Mouse (Mus musculus): ENCODE data around the gene Fndc10. TPM values are rescaled to one million over a fixed set of nuclear protein-coding genes. Genes with fewer than 3 reads are reported as not detected.
A peak's percentile ranks its signal among the peaks of the same experiment; 100 is the strongest.

The Fndc10 gene
- total and polyA plus RNA-seq, 2 experiments from 2014 or later = 24.3 to 46.4 TPM

DNA sequence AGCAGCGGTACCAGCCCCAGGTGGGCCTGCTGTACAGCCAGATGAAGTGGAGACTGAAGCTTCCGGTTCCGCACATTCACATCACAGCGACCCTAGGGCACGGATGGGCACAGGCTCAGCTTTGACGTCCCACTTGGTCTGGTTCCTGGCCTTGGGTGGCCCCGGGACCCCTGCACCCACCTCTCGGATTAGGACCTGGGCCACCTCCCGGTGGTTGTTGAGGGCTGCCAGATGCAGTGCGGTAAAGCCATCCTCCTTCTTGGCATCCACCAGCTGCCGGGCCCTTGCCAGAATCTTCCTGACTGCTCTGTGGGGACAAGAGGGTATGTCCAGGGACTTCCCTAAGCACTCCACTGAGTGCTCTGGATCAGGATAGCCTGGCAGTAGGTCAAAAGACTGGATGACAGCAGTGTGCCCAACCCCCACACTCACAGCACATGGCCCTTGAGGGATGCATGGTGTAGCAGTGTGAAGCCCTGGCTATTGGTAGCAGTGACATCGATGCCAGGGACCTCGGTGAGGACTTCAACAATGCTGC is 37.9 kb upstream of the Fndc10 start:
- DNase-seq (ENCODE audit: low spot score) = no peak
- H3K9ac ChIP-seq (replicated peaks; ENCODE audit: low read length, poor library complexity, severe bottlenecking) = no peak overlapping the region
- H3K36me3 ChIP-seq (ENCODE audit: insufficient read depth, low read length) = peaks cover 67% of the 10 kb centered on the region
- no peak overlapping the region for H3K4me3 ChIP-seq (ENCODE audit: low read depth, low read length)
- peaks cover 3% of the 10 kb centered on the region; the same call in 1 of the 2 replicates for H3K4me1 ChIP-seq (ENCODE audit: insufficient read depth, low read length)
- no peaks in the 10 kb centered on the region for H3K9me3 ChIP-seq (ENCODE audit: low read length)
- no peak overlapping the region for H3K27ac ChIP-seq (ENCODE audit: low read depth, low read length)
- WGBS = 94% methylated on average over 13 of the region's 13 CpGs
- TF ChIP-seq CTCF (IDR thresholded peaks at IDR 0.05) = no peak
- ATAC-seq (ENCODE audit: low FRiP score) = no peak
- H3K27me3 ChIP-seq (ENCODE audit: insufficient read depth, low read length) = peaks cover 37% of the 10 kb centered on the region
- H3K4me2 ChIP-seq (ENCODE audit: low read depth, low read length, poor library complexity, severe bottlenecking) = no peak overlapping the region

DNA sequence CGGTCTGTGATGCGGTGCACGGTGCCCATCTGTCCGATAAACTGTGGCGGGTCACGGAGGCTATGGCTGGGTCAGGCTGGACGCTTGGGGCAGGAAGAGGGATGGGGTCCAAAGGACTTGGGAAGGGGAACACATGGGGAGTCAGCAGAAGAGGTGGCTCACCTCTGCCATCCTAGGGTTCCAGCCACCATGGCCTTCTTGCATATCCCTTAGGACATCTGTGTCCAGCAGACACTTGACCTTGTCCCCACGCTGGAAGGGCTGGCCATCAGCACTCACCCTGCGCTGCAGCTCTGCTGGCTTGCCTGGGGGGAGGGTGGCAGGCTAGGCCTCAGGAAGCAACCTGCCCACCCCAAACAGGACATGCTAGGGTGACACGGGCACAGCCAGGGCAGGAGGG is 35.2 kb upstream of the Fndc10 start:
- Histone ChIP-seq H3K36me3 (ENCODE audit: insufficient read depth, low read length) (peaks cover 70% of the 10 kb centered on the region), H3K9me3 (ENCODE audit: low read length) (no peaks in the 10 kb centered on the region), H3K27ac (ENCODE audit: low read depth, low read length) (no peak overlapping the region), H3K27me3 (ENCODE audit: insufficient read depth, low read length) (peaks cover 24% of the 10 kb centered on the region), H3K4me1 (ENCODE audit: insufficient read depth, low read length) (no peaks in the 10 kb centered on the region), H3K9ac (replicated peaks; ENCODE audit: low read length, poor library complexity, severe bottlenecking) (no peak overlapping the region), H3K4me2 (ENCODE audit: low read depth, low read length, poor library complexity, severe bottlenecking) (no peak overlapping the region), H3K4me3 (ENCODE audit: low read depth, low read length) (no peak overlapping the region)
- DNase-seq (ENCODE audit: low spot score) (no peak), ATAC-seq (ENCODE audit: low FRiP score) (no peak)
- TF ChIP-seq CTCF (IDR thresholded peaks at IDR 0.05) = no peak
- WGBS = 92% methylated on average over 10 of the region's 10 CpGs

DNA sequence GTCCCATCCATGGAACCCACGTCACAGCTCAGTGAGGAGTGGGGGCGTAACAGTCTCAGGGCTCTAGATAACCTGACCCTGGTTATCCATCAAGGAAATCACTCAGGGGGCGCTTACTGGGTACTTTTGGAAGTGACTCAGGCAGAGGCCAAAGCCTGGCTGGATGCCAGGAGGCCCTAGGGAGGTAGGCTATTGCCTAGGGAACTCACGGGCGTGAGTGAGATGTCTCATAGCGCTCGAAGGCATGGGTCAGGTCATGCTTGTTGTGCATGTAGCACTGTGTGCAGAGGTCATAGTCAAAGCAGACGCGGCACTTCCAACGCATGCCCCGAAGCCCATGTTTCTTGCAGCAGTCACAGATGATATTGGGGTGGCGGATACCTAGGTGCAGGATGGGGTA is 33.5 kb upstream of the Fndc10 start:
- no peak for TF ChIP-seq CTCF (IDR thresholded peaks at IDR 0.05)
- peaks cover 11% of the 10 kb centered on the region for H3K27me3 ChIP-seq (ENCODE audit: insufficient read depth, low read length)
- ATAC-seq (ENCODE audit: low FRiP score) (no peak), DNase-seq (ENCODE audit: low spot score) (no peak)
- no peak overlapping the region for H3K4me2 ChIP-seq (ENCODE audit: low read depth, low read length, poor library complexity, severe bottlenecking)
- peaks cover 73% of the 10 kb centered on the region for H3K36me3 ChIP-seq (ENCODE audit: insufficient read depth, low read length)
- H3K9ac ChIP-seq (replicated peaks; ENCODE audit: low read length, poor library complexity, severe bottlenecking) = no peak overlapping the region
- no peaks in the 10 kb centered on the region for H3K9me3 ChIP-seq (ENCODE audit: low read length)
- H3K27ac ChIP-seq (ENCODE audit: low read depth, low read length) = no peak overlapping the region
- no peak overlapping the region for H3K4me3 ChIP-seq (ENCODE audit: low read depth, low read length)
- 81% methylated on average over 12 of the region's 12 CpGs for WGBS
- no peaks in the 10 kb centered on the region for H3K4me1 ChIP-seq (ENCODE audit: insufficient read depth, low read length)

GRCm38 (mm10) chr4:155666903-155667302 is 27.2 kb upstream of the Fndc10 start:
- H3K4me2 ChIP-seq (ENCODE audit: low read depth, low read length, poor library complexity, severe bottlenecking) = no peak overlapping the region
- H3K9me3 ChIP-seq (ENCODE audit: low read length) = no peaks in the 10 kb centered on the region
- no peak overlapping the region for H3K27ac ChIP-seq (ENCODE audit: low read depth, low read length)

DNA sequence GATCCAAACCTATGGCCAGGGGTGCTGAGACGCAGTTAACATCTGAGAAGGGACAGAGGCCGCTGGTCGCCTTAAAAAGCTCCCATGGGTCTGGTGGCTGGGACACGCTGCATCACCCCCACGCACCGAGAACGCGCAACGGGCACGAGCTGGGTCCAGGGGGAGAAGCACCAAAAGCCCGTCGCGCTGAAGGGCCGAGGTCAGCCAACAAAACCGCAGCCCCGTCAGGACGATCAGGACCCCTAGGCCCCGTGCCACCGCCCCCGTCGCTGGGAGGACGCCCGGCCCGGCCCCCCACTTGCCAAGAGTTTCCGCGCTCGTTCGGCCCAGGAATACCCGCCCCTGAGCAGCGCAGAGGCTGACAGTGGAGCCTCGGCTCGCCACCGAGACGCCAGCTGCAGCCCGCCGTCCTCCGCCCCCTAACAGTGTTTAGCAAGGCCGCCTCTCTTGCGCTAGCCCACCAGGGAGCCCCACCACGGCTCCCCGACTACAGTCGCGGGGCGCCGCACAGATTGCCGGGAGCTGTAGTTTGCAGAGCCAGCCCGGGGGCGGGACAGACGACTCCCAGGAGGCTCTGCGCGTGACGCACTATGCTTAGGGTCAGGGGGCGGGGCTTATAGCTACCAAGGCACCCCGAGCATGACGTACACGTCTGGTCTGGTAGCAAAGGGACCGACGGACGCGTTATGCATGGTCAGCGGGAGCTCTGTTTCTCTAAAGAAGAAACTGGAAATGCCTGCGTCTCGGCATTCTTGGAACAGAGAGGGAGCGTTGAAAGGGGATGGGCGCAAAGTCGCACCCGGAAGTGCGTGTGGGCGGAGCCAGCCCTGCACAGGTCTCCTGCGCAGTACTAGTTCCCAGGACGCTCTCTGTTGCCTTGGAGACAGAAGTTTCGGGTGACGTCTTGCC is 25.2 kb upstream of the Fndc10 start, which contains the start of gene Mib2:
Mib2 (minus strand) TSS at position 510 of the 909 bp plus-strand sequence.
- H3K4me2 ChIP-seq (ENCODE audit: low read depth, low read length, poor library complexity, severe bottlenecking) = peak within 1 kb of the TSS; percentile 93
- peak within 1 kb of the TSS; percentile 88 for H3K9ac ChIP-seq (replicated peaks; ENCODE audit: low read length, poor library complexity, severe bottlenecking)
- DNase-seq (ENCODE audit: low spot score) = peak; percentile 99
- peaks cover 13% of the 10 kb centered on the region; the same call in 1 of the 2 replicates for H3K36me3 ChIP-seq (ENCODE audit: insufficient read depth, low read length)
- H3K27me3 ChIP-seq (ENCODE audit: insufficient read depth, low read length) = no peaks in the 10 kb centered on the region
- H3K9me3 ChIP-seq (ENCODE audit: low read length) = no peaks in the 10 kb centered on the region
- peak within 1 kb of the TSS; percentile 90 for H3K4me3 ChIP-seq (ENCODE audit: low read depth, low read length)
- peak within 1 kb of the TSS; percentile 85 for H3K27ac ChIP-seq (ENCODE audit: low read depth, low read length)
- H3K4me1 ChIP-seq (ENCODE audit: insufficient read depth, low read length) = 0 out of 2 replicates have a peak, but pooled peaks cover 4% of the 10 kb centered on the region
- peak; percentile 98 for ATAC-seq (ENCODE audit: low FRiP score)
- 0 out of 2 replicates have a peak, but pooled peaks have one; percentile 3 for TF ChIP-seq CTCF (IDR thresholded peaks at IDR 0.05)
- under 1% methylated on average over 73 of the region's 73 CpGs for WGBS

More at GRCm38 (mm10) chr4:155666903-155667302, 27.2 kb upstream of the Fndc10 start:
- TF ChIP-seq CTCF (IDR thresholded peaks at IDR 0.05) = no peak
- Histone ChIP-seq H3K4me3 (ENCODE audit: low read depth, low read length) (no peak overlapping the region), H3K27me3 (ENCODE audit: insufficient read depth, low read length) (no peaks in the 10 kb centered on the region), H3K9ac (replicated peaks; ENCODE audit: low read length, poor library complexity, severe bottlenecking) (no peak overlapping the region), H3K4me1 (ENCODE audit: insufficient read depth, low read length) (0 out of 2 replicates have a peak, but pooled peaks cover 4% of the 10 kb centered on the region), H3K36me3 (ENCODE audit: insufficient read depth, low read length) (peaks cover 15% of the 10 kb centered on the region)
- ATAC-seq (ENCODE audit: low FRiP score) (no peak), DNase-seq (ENCODE audit: low spot score) (no peak)

All from midbrain, postnatal 0 days (tissue).